Mouse (Mus musculus): ENCODE data around the gene Tmem94. TPM values are rescaled to one million over a fixed set of nuclear protein-coding genes. Genes with fewer than 3 reads are reported as not detected.
A peak's percentile ranks its signal among the peaks of the same experiment; 100 is the strongest.

Tmem94 gene
- polyA plus RNA-seq, 1 experiment: 14.3 TPM

- Histone ChIP-seq H3K36me3 (ENCODE audit: control insufficient read depth, insufficient read depth) (no peaks in the 10 kb centered on the region), H3K4me3 (ENCODE audit: insufficient read depth, poor library complexity, severe bottlenecking) (peak within 1 kb of the TSS; percentile 69), H3ac (ENCODE audit: control insufficient read depth, insufficient read length, low read depth) (peak within 1 kb of the TSS; percentile 75), H3K27me3 (ENCODE audit: control insufficient read depth, insufficient read depth, insufficient read length) (no peaks in the 10 kb centered on the region), H3K79me3 (ENCODE audit: low read depth) (peaks cover 3% of the 10 kb centered on the region), H3K79me2 (ENCODE audit: control insufficient read depth, insufficient read depth) (peaks cover 8% of the 10 kb centered on the region)
- TF ChIP-seq MYOG (IDR thresholded peaks at IDR 0.05; ENCODE audit: control insufficient read depth, extremely low read depth, insufficient read length) (no peak), CTCF (IDR thresholded peaks at IDR 0.05; ENCODE audit: control insufficient read depth, insufficient read depth, insufficient read length) (no peak), USF1 (IDR thresholded peaks at IDR 0.05; ENCODE audit: low read depth) (peak; percentile 23), CEBPB (IDR thresholded peaks at IDR 0.05; ENCODE audit: low read depth) (no peak), MYOD1 (IDR thresholded peaks at IDR 0.05; ENCODE audit: control insufficient read depth, insufficient read length, low read depth) (no peak)
Measured at GRCm38 (mm10) chr11:115814605-115815450, 49.6 kb downstream of the Tmem94 start, which contains the start of gene Tsen54. Tsen54 (plus strand) TSS chr11:115814724.

GRCm38 (mm10) chr11:115817331-115817730 lies 52.1 kb downstream of the Tmem94 start:
- Histone ChIP-seq H3ac (ENCODE audit: control insufficient read depth, insufficient read length, low read depth) (no peak overlapping the region), H3K79me3 (ENCODE audit: low read depth) (peaks cover 1% of the 10 kb centered on the region), H3K4me3 (ENCODE audit: insufficient read depth, poor library complexity, severe bottlenecking) (no peak overlapping the region), H3K27me3 (ENCODE audit: control insufficient read depth, insufficient read depth, insufficient read length) (no peaks in the 10 kb centered on the region), H3K79me2 (ENCODE audit: control insufficient read depth, insufficient read depth) (peaks cover 8% of the 10 kb centered on the region), H3K36me3 (ENCODE audit: control insufficient read depth, insufficient read depth) (peaks cover 10% of the 10 kb centered on the region)
- TF ChIP-seq MYOG (IDR thresholded peaks at IDR 0.05; ENCODE audit: control insufficient read depth, extremely low read depth, insufficient read length): no peak
- no peak for TF ChIP-seq USF1 (IDR thresholded peaks at IDR 0.05; ENCODE audit: low read depth)
- no peak for TF ChIP-seq CTCF (IDR thresholded peaks at IDR 0.05; ENCODE audit: control insufficient read depth, insufficient read depth, insufficient read length)
- TF ChIP-seq MAX (IDR thresholded peaks at IDR 0.05): no peak
- TF ChIP-seq CEBPB (IDR thresholded peaks at IDR 0.05; ENCODE audit: low read depth): no peak
- TF ChIP-seq MYOD1 (IDR thresholded peaks at IDR 0.05; ENCODE audit: control insufficient read depth, insufficient read length, low read depth): no peak
- TF ChIP-seq FOSL1 (IDR thresholded peaks at IDR 0.05; ENCODE audit: insufficient read depth, low read length, poor library complexity, severe bottlenecking): no peak

- Histone ChIP-seq H3K36me3 (ENCODE audit: control insufficient read depth, insufficient read depth) (peaks cover 13% of the 10 kb centered on the region), H3K79me3 (ENCODE audit: low read depth) (peaks cover 1% of the 10 kb centered on the region), H3K27me3 (ENCODE audit: control insufficient read depth, insufficient read depth, insufficient read length) (peaks cover 7% of the 10 kb centered on the region), H3K79me2 (ENCODE audit: control insufficient read depth, insufficient read depth) (peaks cover 6% of the 10 kb centered on the region), H3ac (ENCODE audit: control insufficient read depth, insufficient read length, low read depth) (no peak overlapping the region), H3K4me3 (ENCODE audit: insufficient read depth, poor library complexity, severe bottlenecking) (no peak overlapping the region)
- TF ChIP-seq USF1 (IDR thresholded peaks at IDR 0.05; ENCODE audit: low read depth) (no peak), CEBPB (IDR thresholded peaks at IDR 0.05; ENCODE audit: low read depth) (no peak), MAX (IDR thresholded peaks at IDR 0.05) (no peak), CTCF (IDR thresholded peaks at IDR 0.05; ENCODE audit: control insufficient read depth, insufficient read depth, insufficient read length) (no peak), MYOG (IDR thresholded peaks at IDR 0.05; ENCODE audit: control insufficient read depth, extremely low read depth, insufficient read length) (no peak), MYOD1 (IDR thresholded peaks at IDR 0.05; ENCODE audit: control insufficient read depth, insufficient read length, low read depth) (no peak), FOSL1 (IDR thresholded peaks at IDR 0.05; ENCODE audit: insufficient read depth, low read length, poor library complexity, severe bottlenecking) (no peak)
Measured at GRCm38 (mm10) chr11:115819915-115820623, 54.8 kb downstream of the Tmem94 start.

- Histone ChIP-seq H3K36me3 (ENCODE audit: control insufficient read depth, insufficient read depth) (peaks cover 13% of the 10 kb centered on the region), H3K27me3 (ENCODE audit: control insufficient read depth, insufficient read depth, insufficient read length) (peaks cover 7% of the 10 kb centered on the region), H3K79me3 (ENCODE audit: low read depth) (no peaks in the 10 kb centered on the region), H3K79me2 (ENCODE audit: control insufficient read depth, insufficient read depth) (no peaks in the 10 kb centered on the region), H3ac (ENCODE audit: control insufficient read depth, insufficient read length, low read depth) (no peak overlapping the region), H3K4me3 (ENCODE audit: insufficient read depth, poor library complexity, severe bottlenecking) (no peak overlapping the region)
- TF ChIP-seq MYOD1 (IDR thresholded peaks at IDR 0.05; ENCODE audit: control insufficient read depth, insufficient read length, low read depth) (no peak), USF1 (IDR thresholded peaks at IDR 0.05; ENCODE audit: low read depth) (no peak), FOSL1 (IDR thresholded peaks at IDR 0.05; ENCODE audit: insufficient read depth, low read length, poor library complexity, severe bottlenecking) (no peak), CEBPB (IDR thresholded peaks at IDR 0.05; ENCODE audit: low read depth) (no peak), MYOG (IDR thresholded peaks at IDR 0.05; ENCODE audit: control insufficient read depth, extremely low read depth, insufficient read length) (no peak), MAX (IDR thresholded peaks at IDR 0.05) (no peak), CTCF (IDR thresholded peaks at IDR 0.05; ENCODE audit: control insufficient read depth, insufficient read depth, insufficient read length) (no peak)
Measured at GRCm38 (mm10) chr11:115821001-115821400, 55.8 kb downstream of the Tmem94 start.

- H3K4me3 ChIP-seq (ENCODE audit: insufficient read depth, poor library complexity, severe bottlenecking): peak within 1 kb of the TSS; percentile 28
- TF ChIP-seq MYOG (IDR thresholded peaks at IDR 0.05; ENCODE audit: control insufficient read depth, extremely low read depth, insufficient read length): no peak
- TF ChIP-seq USF1 (IDR thresholded peaks at IDR 0.05; ENCODE audit: low read depth): no peak
- no peak for TF ChIP-seq CTCF (IDR thresholded peaks at IDR 0.05; ENCODE audit: control insufficient read depth, insufficient read depth, insufficient read length)
- TF ChIP-seq MYOD1 (IDR thresholded peaks at IDR 0.05; ENCODE audit: control insufficient read depth, insufficient read length, low read depth): no peak
- no peak for TF ChIP-seq MAX (IDR thresholded peaks at IDR 0.05)
- TF ChIP-seq CEBPB (IDR thresholded peaks at IDR 0.05; ENCODE audit: low read depth): no peak
- no peak for TF ChIP-seq FOSL1 (IDR thresholded peaks at IDR 0.05; ENCODE audit: insufficient read depth, low read length, poor library complexity, severe bottlenecking)
- peaks cover 13% of the 10 kb centered on the region for H3K36me3 ChIP-seq (ENCODE audit: control insufficient read depth, insufficient read depth)
- peak within 1 kb of the TSS; percentile 52 for H3ac ChIP-seq (ENCODE audit: control insufficient read depth, insufficient read length, low read depth)
- no peaks in the 10 kb centered on the region for H3K79me3 ChIP-seq (ENCODE audit: low read depth)
- H3K79me2 ChIP-seq (ENCODE audit: control insufficient read depth, insufficient read depth): no peaks in the 10 kb centered on the region
- peaks cover 33% of the 10 kb centered on the region for H3K27me3 ChIP-seq (ENCODE audit: control insufficient read depth, insufficient read depth, insufficient read length)
Measured at GRCm38 (mm10) chr11:115823774-115824740, 58.8 kb downstream of the Tmem94 start, which contains the start of gene Llgl2. Llgl2 (plus strand) TSS chr11:115824049.
